Mouse (Mus musculus): ENCODE data around the gene Elobl. TPM values are rescaled to one million over a fixed set of nuclear protein-coding genes. Genes with fewer than 3 reads are reported as not detected.
A peak's percentile ranks its signal among the peaks of the same experiment; 100 is the strongest.

Elobl gene
- not detected for total RNA-seq (2018; cell fraction: chromatin; rRNA removed)
- total RNA-seq (2018; cell fraction: cytosol; rRNA removed): under 1 TPM in 1 of 26 experiments, not detected in 25; 0.29 TPM
- not detected for total RNA-seq (2018; cell fraction: nucleus; rRNA removed)
- polyA plus RNA-seq (2018): not detected in 3 replicates

- H3K79me2 ChIP-seq (ENCODE audit: inconsistent target): no peaks in the 10 kb centered on the region
- no peak within 1 kb of the TSS for H3K27ac ChIP-seq
- H3K4me3 ChIP-seq (ENCODE audit: inconsistent target): no peak within 1 kb of the TSS
- no peaks in the 10 kb centered on the region for H3K36me3 ChIP-seq (ENCODE audit: inconsistent target)
- 100% methylated on average over 1 of the region's 3 CpGs for WGBS (ENCODE audit: missing documents)
These were observed at the start of gene Elobl for GRCm38 (mm10) chr11:88966881-88967361. TSS of gene Elobl (minus strand) at chr11:88966931.

GRCm38 (mm10) chr11:89012241-89012640, 45.5 kb upstream of the Elobl start:
- Histone ChIP-seq H3K27ac (no peak overlapping the region), H3K36me3 (ENCODE audit: inconsistent target) (peaks cover 97% of the 10 kb centered on the region), H3K4me3 (ENCODE audit: inconsistent target) (no peak overlapping the region), H3K79me2 (ENCODE audit: inconsistent target) (peaks cover 100% of the 10 kb centered on the region)
- 96% methylated on average over 4 of the region's 5 CpGs for WGBS (ENCODE audit: missing documents)

GRCm38 (mm10) chr11:89009496-89009895, 42.8 kb upstream of the Elobl start:
- no peak overlapping the region for H3K4me3 ChIP-seq (ENCODE audit: inconsistent target)
- H3K36me3 ChIP-seq (ENCODE audit: inconsistent target): peaks cover 87% of the 10 kb centered on the region
- H3K79me2 ChIP-seq (ENCODE audit: inconsistent target): peaks cover 100% of the 10 kb centered on the region
- 95% methylated on average over 7 of the region's 7 CpGs for WGBS (ENCODE audit: missing documents)
- no peak overlapping the region for H3K27ac ChIP-seq

- Histone ChIP-seq H3K4me3 (ENCODE audit: inconsistent target) (no peak overlapping the region), H3K27ac (no peak overlapping the region), H3K36me3 (ENCODE audit: inconsistent target) (peaks cover 85% of the 10 kb centered on the region), H3K79me2 (ENCODE audit: inconsistent target) (peaks cover 100% of the 10 kb centered on the region)
- 86% methylated on average over 9 of the region's 9 CpGs for WGBS (ENCODE audit: missing documents)
These were observed 42.3 kb upstream of the Elobl start for GRCm38 (mm10) chr11:89009066-89009465.

- H3K36me3 ChIP-seq (ENCODE audit: inconsistent target): peaks cover 70% of the 10 kb centered on the region
- H3K27ac ChIP-seq: no peak overlapping the region
- no peak overlapping the region for H3K4me3 ChIP-seq (ENCODE audit: inconsistent target)
- H3K79me2 ChIP-seq (ENCODE audit: inconsistent target): peaks cover 100% of the 10 kb centered on the region
- WGBS (ENCODE audit: missing documents): 96% methylated on average over 3 of the region's 3 CpGs
These were observed 40.9 kb upstream of the Elobl start for GRCm38 (mm10) chr11:89007582-89007981.

GRCm38 (mm10) chr11:89006404-89006803, 39.7 kb upstream of the Elobl start:
- H3K27ac ChIP-seq: no peak overlapping the region
- H3K4me3 ChIP-seq (ENCODE audit: inconsistent target): no peak overlapping the region
- H3K79me2 ChIP-seq (ENCODE audit: inconsistent target): peaks cover 100% of the 10 kb centered on the region
- H3K36me3 ChIP-seq (ENCODE audit: inconsistent target): peaks cover 61% of the 10 kb centered on the region

GRCm38 (mm10) chr11:89005473-89005872, 38.7 kb upstream of the Elobl start:
- H3K36me3 ChIP-seq (ENCODE audit: inconsistent target): peaks cover 57% of the 10 kb centered on the region
- WGBS (ENCODE audit: missing documents): 96% methylated on average over 5 of the region's 5 CpGs

GRCm38 (mm10) chr11:89003726-89004125, 37.0 kb upstream of the Elobl start:
- Histone ChIP-seq H3K4me3 (ENCODE audit: inconsistent target) (peak overlapping the region; percentile 98), H3K36me3 (ENCODE audit: inconsistent target) (peaks cover 41% of the 10 kb centered on the region), H3K27ac (peak overlapping the region; percentile 97), H3K79me2 (ENCODE audit: inconsistent target) (peaks cover 100% of the 10 kb centered on the region)
- 79% methylated on average over 4 of the region's 4 CpGs for WGBS (ENCODE audit: missing documents)

More at GRCm38 (mm10) chr11:89005473-89005872, 38.7 kb upstream of the Elobl start:
- no peak overlapping the region for H3K4me3 ChIP-seq (ENCODE audit: inconsistent target)
- H3K79me2 ChIP-seq (ENCODE audit: inconsistent target): peaks cover 100% of the 10 kb centered on the region
- no peak overlapping the region for H3K27ac ChIP-seq

- Histone ChIP-seq H3K36me3 (ENCODE audit: inconsistent target) (peaks cover 34% of the 10 kb centered on the region), H3K79me2 (ENCODE audit: inconsistent target) (peaks cover 94% of the 10 kb centered on the region), H3K27ac (peak overlapping the region; percentile 97), H3K4me3 (ENCODE audit: inconsistent target) (peak overlapping the region; percentile 98)
- WGBS (ENCODE audit: missing documents): 58% methylated on average over 6 of the region's 6 CpGs
These were observed 36.3 kb upstream of the Elobl start for GRCm38 (mm10) chr11:89003078-89003477.

- H3K36me3 ChIP-seq (ENCODE audit: inconsistent target): peaks cover 32% of the 10 kb centered on the region
- peaks cover 93% of the 10 kb centered on the region for H3K79me2 ChIP-seq (ENCODE audit: inconsistent target)
- WGBS (ENCODE audit: missing documents): 85% methylated on average over 5 of the region's 5 CpGs
- H3K4me3 ChIP-seq (ENCODE audit: inconsistent target): peak overlapping the region; percentile 98
- H3K27ac ChIP-seq: peak overlapping the region; percentile 97
These were observed 35.9 kb upstream of the Elobl start for GRCm38 (mm10) chr11:89002621-89003020.

- peak overlapping the region; percentile 97 for H3K27ac ChIP-seq
- peak overlapping the region; percentile 98 for H3K4me3 ChIP-seq (ENCODE audit: inconsistent target)
- 76% methylated on average over 3 of the region's 5 CpGs for WGBS (ENCODE audit: missing documents)
- peaks cover 88% of the 10 kb centered on the region for H3K79me2 ChIP-seq (ENCODE audit: inconsistent target)
- H3K36me3 ChIP-seq (ENCODE audit: inconsistent target): peaks cover 26% of the 10 kb centered on the region
These were observed 35.3 kb upstream of the Elobl start for GRCm38 (mm10) chr11:89002068-89002467.

- peak overlapping the region; percentile 97 for H3K27ac ChIP-seq
These were observed 34.8 kb upstream of the Elobl start for GRCm38 (mm10) chr11:89001569-89001968.

GRCm38 (mm10) chr11:89000527-89000819, 33.7 kb upstream of the Elobl start:
- peak overlapping the region; percentile 97 for H3K27ac ChIP-seq
- peaks cover 20% of the 10 kb centered on the region; the same call in 1 of the 2 replicates for H3K36me3 ChIP-seq (ENCODE audit: inconsistent target)
- peaks cover 82% of the 10 kb centered on the region for H3K79me2 ChIP-seq (ENCODE audit: inconsistent target)
- H3K4me3 ChIP-seq (ENCODE audit: inconsistent target): peak overlapping the region; percentile 98

More at GRCm38 (mm10) chr11:89001569-89001968, 34.8 kb upstream of the Elobl start:
- Histone ChIP-seq H3K4me3 (ENCODE audit: inconsistent target) (peak overlapping the region; percentile 98), H3K79me2 (ENCODE audit: inconsistent target) (peaks cover 83% of the 10 kb centered on the region), H3K36me3 (ENCODE audit: inconsistent target) (peaks cover 24% of the 10 kb centered on the region; the same call in 1 of the 2 replicates)
- WGBS (ENCODE audit: missing documents): 74% methylated on average over 5 of the region's 7 CpGs

GRCm38 (mm10) chr11:88999723-89000526, 33.2 kb upstream of the Elobl start:
- Histone ChIP-seq H3K36me3 (ENCODE audit: inconsistent target) (peaks cover 14% of the 10 kb centered on the region; the same call in 1 of the 2 replicates), H3K4me3 (ENCODE audit: inconsistent target) (peak overlapping the region; percentile 98), H3K27ac (peak overlapping the region; percentile 97), H3K79me2 (ENCODE audit: inconsistent target) (peaks cover 77% of the 10 kb centered on the region)
- 2% methylated on average over 32 of the region's 33 CpGs for WGBS (ENCODE audit: missing documents)
